Mouse (Mus musculus) C3H10T1/2 (cell line): ENCODE data around the gene Tnpo1. TPM values are rescaled to one million over a fixed set of nuclear protein-coding genes. Genes with fewer than 3 reads are reported as not detected.

Source experiments
- polyA plus RNA-seq, 2 experiments: library from polyadenylated mRNA; unstranded; fragments of >200 nt; fragmentation: generic; extraction: Trizol; gene quantifications; one replicate each; pipeline ENCODE4 v1.2.1; 2012; ENCODE audit warnings: missing spikeins in 2 of 2

Gene Tnpo1
- polyA plus RNA-seq: 10 to 100 TPM in 1 of 2 experiments, 1 to 10 TPM in 1; 2.5 to 13.1 TPM

GRCm38 (mm10) chr13:98926213-98926957 is at the start of gene Tnpo1:
Gene Tnpo1, minus strand, starts transcription at chr13:98926384.

GRCm38 (mm10) chr13:98815147-98815785 is 110.9 kb downstream of the Tnpo1 start, which contains the start of gene Fcho2:
Gene Fcho2, minus strand, starts transcription at chr13:98815449.

Other genes starting within 250 kb of the Tnpo1 start
- 10 to 100 TPM in 1 of 2 experiments, under 1 TPM in 1; 0.90 to 11.7 TPM for gene Tmem171, start 231.6 kb downstream of the Tnpo1 start, polyA plus RNA-seq
- 1 to 10 TPM in 1 of 2 experiments, under 1 TPM in 1; 0.21 to 2.3 TPM for gene Fcho2, start 110.9 kb downstream of the Tnpo1 start, polyA plus RNA-seq
- not detected for gene 1700024P04Rik, start 58.2 kb upstream of the Tnpo1 start, polyA plus RNA-seq